10 mouse cellular contexts compared by ENCODE assay signal in genomic region chr9:46309121-46309520, GRCm38 (mm10). TPM values are rescaled to one million over a fixed set of nuclear protein-coding genes. Genes with fewer than 3 reads are reported as not detected.
DNase-seq lines count a peak whose midpoint lies in the region; TF ChIP-seq lines count a peak whose summit lies in the region.
"Had no signal": no experiment of that assay in that cellular context is flagged by ENCODE, and none has a peak within 500 bp of the region (broad histone marks: within the 10 kb centered on the region; RNA-seq: fewer than 3 reads in every experiment).

No protein-coding gene starts in this region.

- H3K36me3 ChIP-seq in ES-Bruce4 (ENCODE audit: control insufficient read depth, insufficient read depth, low read length, poor library complexity, severe bottlenecking) (no peaks in the 10 kb centered on the region), MEL (ENCODE audit: control insufficient read depth in 1 of 2, insufficient read depth in 2 of 2, low read length in 2 of 2) (no peaks in the 10 kb centered on the region)

- H3K4me3 ChIP-seq in layer of hippocampus, adult 2 months, result no peak overlapping the region
- H3K4me3 ChIP-seq in ES-Bruce4 (ENCODE audit: low read depth, low read length), result no peak overlapping the region
- H3K4me3 ChIP-seq in MEL (ENCODE audit: control insufficient read depth in 1 of 2, insufficient read depth in 1 of 2, low read depth in 2 of 2, low read length in 2 of 2), result no peak overlapping the region

- no peak overlapping the region for H3K27ac ChIP-seq in layer of hippocampus, adult 2 months
- H3K27ac ChIP-seq in ES-Bruce4 (ENCODE audit: insufficient read depth, low read length) (no peak overlapping the region), MEL (ENCODE audit: control insufficient read depth, low read depth, low read length) (no peak overlapping the region)

- peaks cover 4% of the 10 kb centered on the region for H3K4me1 ChIP-seq in ES-Bruce4 (ENCODE audit: control insufficient read depth, insufficient read depth, low read length)
- H3K4me1 ChIP-seq in MEL (ENCODE audit: control insufficient read depth in 1 of 2, insufficient read depth in 2 of 2, low read length in 2 of 2), result no peaks in the 10 kb centered on the region

- TF ChIP-seq CTCF in layer of hippocampus, adult 2 months (conservative IDR thresholded peaks at IDR 0.05), result peak; percentile 71
- TF ChIP-seq CTCF in ES-Bruce4 (IDR thresholded peaks at IDR 0.05; ENCODE audit: low read depth, low read length) (peak; percentile 85), MEL (IDR thresholded peaks at IDR 0.05 in 2 of 3, conservative IDR thresholded peaks at IDR 0.05 in 1 of 3; ENCODE audit: control insufficient read depth in 1 of 3, insufficient read depth in 1 of 3, low read depth in 2 of 3, low read length in 3 of 3, poor library complexity in 1 of 3, severe bottlenecking in 1 of 3) (peak in 2 of 3 experiments; percentile 30 to 42; a peak in 5 of 6 replicates)

- no peak overlapping the region for H3K9ac ChIP-seq in ES-Bruce4 (ENCODE audit: low read depth, poor library complexity, severe bottlenecking)
- no peak overlapping the region for H3K9ac ChIP-seq in MEL (ENCODE audit: control insufficient read depth, low read depth, low read length, poor library complexity, severe bottlenecking)

- H3K9me3 ChIP-seq in ES-Bruce4 (replicated peaks; ENCODE audit: control insufficient read depth, insufficient read depth, low read length, poor library complexity, severe bottlenecking), result no peaks in the 10 kb centered on the region
- no peaks in the 10 kb centered on the region for H3K9me3 ChIP-seq in MEL (replicated peaks; ENCODE audit: insufficient read depth, low read length)

- DNase-seq in layer of hippocampus, adult 2 months (ENCODE audit: low spot score in 2 of 2), result no peak
- DNase-seq in layer of hippocampus, adult 8-10 months (ENCODE audit: low spot score in 2 of 2), result no peak
- no peak for DNase-seq in MEL (ENCODE audit: low read depth, low spot score)
- peak; percentile 21 to 68 for DNase-seq in kidney, postnatal 36 days
- DNase-seq in heart, postnatal 4 days, result no peak
- no peak for DNase-seq in spleen, adult 18-20 months

- TF ChIP-seq RAD21 in MEL (IDR thresholded peaks at IDR 0.05; ENCODE audit: low read depth, low read length), result no peak

- TF ChIP-seq EP300 in ES-Bruce4 (IDR thresholded peaks at IDR 0.05; ENCODE audit: insufficient read depth, low read depth, low read length) (no peak), MEL (IDR thresholded peaks at IDR 0.05; ENCODE audit: low read depth in 1 of 2, low read length in 2 of 2) (no peak)

- TF ChIP-seq POLR2A in ES-Bruce4 (IDR thresholded peaks at IDR 0.05; ENCODE audit: insufficient read depth, low read length) (no peak), MEL (IDR thresholded peaks at IDR 0.05; ENCODE audit: control insufficient read depth in 1 of 2, insufficient read depth in 1 of 2, low read depth in 1 of 2, low read length in 2 of 2, poor library complexity in 1 of 2) (no peak)

- no peaks in the 10 kb centered on the region for H3K79me2 ChIP-seq in MEL (ENCODE audit: control insufficient read depth, insufficient read depth, low read length, poor library complexity)

- H3K27me3 ChIP-seq in ES-Bruce4 (ENCODE audit: control insufficient read depth, insufficient read depth, low read length, poor library complexity, severe bottlenecking), result no peaks in the 10 kb centered on the region
- no peaks in the 10 kb centered on the region for H3K27me3 ChIP-seq in MEL (ENCODE audit: control insufficient read depth in 1 of 2, insufficient read depth in 2 of 2, low read length in 2 of 2)

TF ChIP-seq in MEL, 35 proteins besides CTCF, POLR2A, EP300 and RAD21:
- no peak for TF ChIP-seq USF2 (IDR thresholded peaks at IDR 0.05; ENCODE audit: borderline replicate concordance in 1 of 2, insufficient read depth in 1 of 2, low read depth in 1 of 2, low read length in 2 of 2)
- no peak for TF ChIP-seq RCOR1 (IDR thresholded peaks at IDR 0.05; ENCODE audit: low read depth, low read length)
- TF ChIP-seq CHD1 (IDR thresholded peaks at IDR 0.05; ENCODE audit: low read depth, low read length), result no peak
- TF ChIP-seq TAL1 (IDR thresholded peaks at IDR 0.05; ENCODE audit: low read length), result no peak
- no peak for TF ChIP-seq HCFC1 (IDR thresholded peaks at IDR 0.05; ENCODE audit: low read depth, low read length)
- TF ChIP-seq ELF1 (IDR thresholded peaks at IDR 0.05; ENCODE audit: low read depth, low read length), result no peak
- no peak for TF ChIP-seq SMC3 (IDR thresholded peaks at IDR 0.05; ENCODE audit: low read depth, low read length)
- no peak for TF ChIP-seq MAFK (IDR thresholded peaks at IDR 0.05; ENCODE audit: borderline replicate concordance, low read depth, low read length)
- no peak for TF ChIP-seq MXI1 (IDR thresholded peaks at IDR 0.05; ENCODE audit: low read depth, low read length)
- TF ChIP-seq MYB (IDR thresholded peaks at IDR 0.05; ENCODE audit: low read depth, low read length), result no peak
- no peak for TF ChIP-seq JUND (IDR thresholded peaks at IDR 0.05; ENCODE audit: low read depth, low read length)
- TF ChIP-seq MAZ (IDR thresholded peaks at IDR 0.05; ENCODE audit: low read depth, low read length), result no peak
- TF ChIP-seq GABPA (IDR thresholded peaks at IDR 0.05; ENCODE audit: low read depth, low read length), result no peak
- no peak for TF ChIP-seq BHLHE40 (IDR thresholded peaks at IDR 0.05; ENCODE audit: borderline replicate concordance, low read depth, low read length)
- no peak for TF ChIP-seq USF1 (IDR thresholded peaks at IDR 0.05; ENCODE audit: low read depth, low read length)
- TF ChIP-seq ZMIZ1 (IDR thresholded peaks at IDR 0.05; ENCODE audit: low read depth, low read length), result no peak
- TF ChIP-seq CHD2 (IDR thresholded peaks at IDR 0.05; ENCODE audit: low read length), result no peak
- no peak for TF ChIP-seq ZNF384 (IDR thresholded peaks at IDR 0.05; ENCODE audit: low read depth, low read length)
- no peak for TF ChIP-seq ZC3H11A (IDR thresholded peaks at IDR 0.05; ENCODE audit: low read depth, low read length)
- no peak for TF ChIP-seq MEF2A (IDR thresholded peaks at IDR 0.05; ENCODE audit: extremely low read depth, insufficient replicate concordance, low read depth, low read length, poor library complexity, severe bottlenecking)

RNA-seq across cellular contexts. Expression of gene 4931429L15Rik, which starts 10.7 kb away (rescaled TPM):
- not detected for total RNA-seq in layer of hippocampus, adult 2 months (2021)
- total RNA-seq in layer of hippocampus, adult 8-10 months (2022), result under 1 TPM in 1 of 4 experiments, not detected in 3; 0.31 TPM
- not detected in 2 replicates for polyA plus RNA-seq in ES-Bruce4 (2011; ENCODE audit: insufficient read depth, insufficient read length, low read depth, missing spikeins)
- not detected in 2 replicates for total RNA-seq in MEL (2012; rRNA removed)
- polyA plus RNA-seq in MEL (2012; ENCODE audit: insufficient read depth in 1 of 2, insufficient read length in 2 of 2, low read depth in 1 of 2, low replicate concordance in 2 of 2, missing spikeins in 1 of 2), result not detected
- not detected for total RNA-seq in heart, postnatal 4 days (2021)
- total RNA-seq: adrenal gland, postnatal 4 days; left cerebral cortex, postnatal 10 days had no signal
- polyA plus RNA-seq: heart, embryonic 14.5 days had no signal

RNA-seq across cellular contexts. Expression of gene Bud13, which starts 26.3 kb away (rescaled TPM):
- 10 to 100 TPM; 13.5 to 14.4 TPM for total RNA-seq in layer of hippocampus, adult 2 months (2021)
- 10 to 100 TPM in 2 of 4 experiments, 1 to 10 TPM in 2; 9.3 to 12.7 (median 11.0) TPM for total RNA-seq in layer of hippocampus, adult 8-10 months (2022)
- polyA plus RNA-seq in ES-Bruce4 (2011; ENCODE audit: insufficient read depth, insufficient read length, low read depth, missing spikeins) (26.4 and 28.5 TPM in 2 replicates), MEL (2012; ENCODE audit: insufficient read depth in 1 of 2, insufficient read length in 2 of 2, low read depth in 1 of 2, low replicate concordance in 2 of 2, missing spikeins in 1 of 2) (10 to 100 TPM in 1 of 2 experiments, not detected in 1; 26.3 TPM)
- total RNA-seq in MEL (2012; rRNA removed), result 13.5 and 13.9 TPM in 2 replicates
- 10 to 100 TPM; 10.9 to 12.3 TPM for total RNA-seq in heart, postnatal 4 days (2021)

RNA-seq across cellular contexts. Expression of gene Zpr1, which starts 36.3 kb away (rescaled TPM):
- 10 to 100 TPM; 34.4 to 41.1 TPM for total RNA-seq in layer of hippocampus, adult 2 months (2021)
- total RNA-seq in layer of hippocampus, adult 8-10 months (2022), result 10 to 100 TPM; 38.6 to 52.6 (median 42.0) TPM
- polyA plus RNA-seq in ES-Bruce4 (2011; ENCODE audit: insufficient read depth, insufficient read length, low read depth, missing spikeins) (69.0 and 69.1 TPM in 2 replicates), MEL (2012; ENCODE audit: insufficient read depth in 1 of 2, insufficient read length in 2 of 2, low read depth in 1 of 2, low replicate concordance in 2 of 2, missing spikeins in 1 of 2) (100 to 1,000 TPM in 1 of 2 experiments, not detected in 1; 171 TPM)
- total RNA-seq in MEL (2012; rRNA removed), result 87.0 and 99.7 TPM in 2 replicates
- total RNA-seq in heart, postnatal 4 days (2021), result 10 to 100 TPM; 19.3 to 23.5 TPM

RNA-seq across cellular contexts. Expression of gene Apoa5, which starts 40.7 kb away (rescaled TPM):
- total RNA-seq in layer of hippocampus, adult 2 months (2021), result not detected
- not detected for total RNA-seq in layer of hippocampus, adult 8-10 months (2022)
- not detected in 2 replicates for polyA plus RNA-seq in ES-Bruce4 (2011; ENCODE audit: insufficient read depth, insufficient read length, low read depth, missing spikeins)
- total RNA-seq in MEL (2012; rRNA removed), result not detected in 2 replicates
- polyA plus RNA-seq in MEL (2012; ENCODE audit: insufficient read depth in 1 of 2, insufficient read length in 2 of 2, low read depth in 1 of 2, low replicate concordance in 2 of 2, missing spikeins in 1 of 2), result under 1 TPM in 1 of 2 experiments, not detected in 1; 0.04 TPM
- total RNA-seq in heart, postnatal 4 days (2021), result not detected
- total RNA-seq: left cerebral cortex, postnatal 10 days had no signal
- polyA plus RNA-seq: heart, embryonic 14.5 days had no signal

Comparison
In these comparisons a context has a peak if more than half of its experiments do, and no peak if none do; other contexts are left out.
1. DNase-seq: peak in kidney, postnatal 36 days (2 of 2); none in layer of hippocampus, adult 2 months (0 of 2), layer of hippocampus, adult 8-10 months (0 of 2), MEL (single experiment), heart, postnatal 4 days (single experiment) and spleen, adult 18-20 months (0 of 2).
2. Peak in every context shown above with its lines, with median percentiles within 50 percentile points of each other: CTCF ChIP-seq.